Mouse (Mus musculus) limb, embryonic 12.5 days (tissue): ENCODE measurements at regions not wholly inside any gene's neighbourhood (a gene's known extent, or its start where the extent isn't known, plus 50 kb on each side); places are given as distances from the start of the nearest gene placed in this dataset.

Experiments
- ATAC-seq: fragments of 200-750 bp; cut with Nextera tagmentation; 2 replicates; pipeline ENCODE4 v1.8.0; 2017; ENCODE audit warnings: low read depth, moderate TSS enrichment; ENCODE audit not compliant: insufficient number of reproducible peaks, insufficient read depth, low FRiP score, low TSS enrichment
- H3K27ac ChIP-seq: fragments of 300-500 bp; sonication (generic); 2 replicates; pipeline ENCODE4 v1.5.1; 2016; ENCODE audit warnings: mild to moderate bottlenecking, moderate library complexity
- H3K27me3 ChIP-seq: fragments of 300-500 bp; sonication (generic); 2 replicates; pipeline ENCODE4 v1.6.1; 2016; ENCODE audit warnings: mild to moderate bottlenecking, moderate library complexity
- H3K36me3 ChIP-seq: fragments of 300-500 bp; sonication (generic); 2 replicates; pipeline ENCODE4 v1.6.1; 2016; ENCODE audit warnings: mild to moderate bottlenecking, moderate library complexity
- H3K4me1 ChIP-seq: fragments of 300-500 bp; sonication (generic); replicated peaks from 2 replicates; pipeline ENCODE4 v1.6.1; 2016
- H3K4me2 ChIP-seq: fragments of 300-500 bp; sonication (generic); 2 replicates; pipeline ENCODE4 v1.6.1; 2016; ENCODE audit warnings: mild to moderate bottlenecking, moderate library complexity
- H3K4me3 ChIP-seq: fragments of 300-500 bp; sonication (generic); replicated peaks from 2 replicates; pipeline ENCODE4 v1.5.1; 2016; ENCODE audit warnings: mild to moderate bottlenecking
- H3K9ac ChIP-seq: fragments of 300-500 bp; sonication (generic); replicated peaks from 2 replicates; pipeline ENCODE4 v1.6.1; 2016; ENCODE audit warnings: mild to moderate bottlenecking, moderate library complexity
- H3K9me3 ChIP-seq: fragments of 300-500 bp; sonication (generic); 2 replicates; pipeline ENCODE4 v1.6.1; 2016; ENCODE audit warnings: mild to moderate bottlenecking, moderate library complexity
- WGBS: fragments of 180-500 bp; shearing (Covaris S2); methylation state at CpG from one replicate; pipeline ENCODE4 v1.1.7; 2016; 5-methylcytosine and 5-hydroxymethylcytosine counted together

DNA sequence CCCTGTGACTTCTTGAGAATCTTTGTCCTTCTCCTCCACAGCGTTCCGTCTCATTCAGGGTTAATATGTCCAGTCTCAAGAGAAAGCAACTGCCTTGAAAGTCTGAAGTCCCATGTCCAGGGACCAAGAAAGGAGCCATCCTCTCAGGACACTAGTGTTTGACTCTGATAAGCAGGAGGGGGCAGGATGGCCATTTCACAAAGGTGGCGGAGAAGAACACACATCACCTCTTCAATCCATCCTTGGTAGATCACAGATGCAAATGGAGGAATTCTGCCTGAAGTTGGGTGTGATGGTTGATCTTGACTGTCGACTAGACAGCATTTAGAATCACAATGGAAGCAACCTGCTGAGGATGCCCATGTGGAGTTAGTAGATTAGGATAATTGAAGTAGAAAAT, 360.9 kb downstream of the Cd83 start:
- H3K9me3 ChIP-seq = peaks cover 7% of the 10 kb centered on the region; the same call in 1 of the 2 replicates
- no peak overlapping the region for H3K4me3 ChIP-seq
- H3K27me3 ChIP-seq = no peaks in the 10 kb centered on the region
- no peak overlapping the region for H3K27ac ChIP-seq
- no peaks in the 10 kb centered on the region for H3K36me3 ChIP-seq
- no peak overlapping the region for H3K4me2 ChIP-seq
- H3K9ac ChIP-seq = no peak overlapping the region
- 87% methylated on average over 4 of the region's 4 CpGs for WGBS
- ATAC-seq = no peak
- no peaks in the 10 kb centered on the region for H3K4me1 ChIP-seq

GRCm38 (mm10) chr13:44147841-44148240, 363.3 kb downstream of the Cd83 start:
- WGBS = 86% methylated on average over 5 of the region's 5 CpGs
- no peak for ATAC-seq
- Histone ChIP-seq H3K36me3 (no peaks in the 10 kb centered on the region), H3K9ac (no peak overlapping the region), H3K27ac (no peak overlapping the region), H3K9me3 (peaks cover 7% of the 10 kb centered on the region; the same call in 1 of the 2 replicates), H3K27me3 (peaks cover 8% of the 10 kb centered on the region; the same call in 1 of the 2 replicates), H3K4me1 (0 out of 2 replicates have a peak, but pooled peaks cover 2% of the 10 kb centered on the region), H3K4me3 (no peak overlapping the region), H3K4me2 (no peak overlapping the region)

GRCm38 (mm10) chr13:44149499-44149898, 364.9 kb downstream of the Cd83 start:
- no peak overlapping the region for H3K27ac ChIP-seq
- H3K4me3 ChIP-seq = no peak overlapping the region
- ATAC-seq = no peak
- no peak overlapping the region for H3K4me2 ChIP-seq
- WGBS = 88% methylated on average over 3 of the region's 3 CpGs
- peaks cover 7% of the 10 kb centered on the region; the same call in 1 of the 2 replicates for H3K4me1 ChIP-seq
- peaks cover 8% of the 10 kb centered on the region; the same call in 1 of the 2 replicates for H3K27me3 ChIP-seq
- no peak overlapping the region for H3K9ac ChIP-seq
- no peaks in the 10 kb centered on the region for H3K36me3 ChIP-seq
- H3K9me3 ChIP-seq = peaks cover 8% of the 10 kb centered on the region; the same call in 1 of the 2 replicates

- Histone ChIP-seq H3K9me3 (0 out of 2 replicates have a peak, but pooled peaks cover 3% of the 10 kb centered on the region), H3K36me3 (no peaks in the 10 kb centered on the region), H3K9ac (no peak overlapping the region), H3K27ac (no peak overlapping the region), H3K4me1 (peaks cover 7% of the 10 kb centered on the region; the same call in 1 of the 2 replicates), H3K27me3 (peaks cover 8% of the 10 kb centered on the region; the same call in 1 of the 2 replicates), H3K4me2 (no peak overlapping the region), H3K4me3 (no peak overlapping the region)
- no peak for ATAC-seq
- 66% methylated on average over 6 of the region's 6 CpGs for WGBS
These were observed 367.0 kb downstream of the Cd83 start for GRCm38 (mm10) chr13:44151526-44151925.

GRCm38 (mm10) chr13:44152806-44153613, 368.4 kb downstream of the Cd83 start:
- Histone ChIP-seq H3K4me1 (peaks cover 7% of the 10 kb centered on the region; the same call in 1 of the 2 replicates), H3K4me2 (no peak overlapping the region), H3K9me3 (0 out of 2 replicates have a peak, but pooled peaks cover 3% of the 10 kb centered on the region), H3K9ac (no peak overlapping the region), H3K27me3 (peaks cover 8% of the 10 kb centered on the region; the same call in 1 of the 2 replicates), H3K36me3 (no peaks in the 10 kb centered on the region), H3K4me3 (no peak overlapping the region), H3K27ac (0 out of 2 replicates have a peak overlapping the region, but pooled peaks have one; percentile 35)
- no peak for ATAC-seq
- WGBS = 46% methylated on average over 10 of the region's 10 CpGs

GRCm38 (mm10) chr13:44153784-44154183, 369.2 kb downstream of the Cd83 start:
- Histone ChIP-seq H3K4me2 (no peak overlapping the region), H3K9me3 (0 out of 2 replicates have a peak, but pooled peaks cover 3% of the 10 kb centered on the region), H3K36me3 (no peaks in the 10 kb centered on the region), H3K27me3 (peaks cover 8% of the 10 kb centered on the region; the same call in 1 of the 2 replicates), H3K27ac (no peak overlapping the region), H3K9ac (no peak overlapping the region), H3K4me3 (no peak overlapping the region), H3K4me1 (peaks cover 7% of the 10 kb centered on the region; the same call in 1 of the 2 replicates)
- ATAC-seq = no peak
- 93% methylated on average over 5 of the region's 5 CpGs for WGBS

DNA sequence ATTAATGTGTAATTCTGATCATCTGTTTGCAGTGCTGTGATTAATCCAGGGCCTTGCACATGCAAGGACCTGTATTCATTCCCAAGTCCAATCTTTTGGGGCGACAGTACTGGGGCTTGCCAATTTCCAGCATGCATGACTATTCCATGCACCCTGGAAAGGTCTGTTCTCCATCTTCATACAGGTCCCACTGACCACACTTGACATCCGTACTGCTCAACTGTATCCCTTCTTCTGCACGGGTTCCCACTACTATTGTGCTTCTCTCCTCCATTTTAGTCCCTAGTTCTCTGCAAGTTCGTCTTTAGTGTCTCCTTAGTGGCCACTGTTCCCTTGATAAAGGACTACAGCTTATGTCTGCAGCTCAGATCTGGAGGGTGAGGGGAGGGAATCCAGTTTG, 371.4 kb downstream of the Cd83 start:
- Histone ChIP-seq H3K4me2 (no peak overlapping the region), H3K4me1 (peaks cover 7% of the 10 kb centered on the region; the same call in 1 of the 2 replicates), H3K27ac (no peak overlapping the region), H3K4me3 (no peak overlapping the region), H3K36me3 (no peaks in the 10 kb centered on the region), H3K27me3 (peaks cover 8% of the 10 kb centered on the region; the same call in 1 of the 2 replicates), H3K9ac (no peak overlapping the region), H3K9me3 (0 out of 2 replicates have a peak, but pooled peaks cover 3% of the 10 kb centered on the region)
- WGBS = 96% methylated on average over 4 of the region's 4 CpGs
- no peak for ATAC-seq

DNA sequence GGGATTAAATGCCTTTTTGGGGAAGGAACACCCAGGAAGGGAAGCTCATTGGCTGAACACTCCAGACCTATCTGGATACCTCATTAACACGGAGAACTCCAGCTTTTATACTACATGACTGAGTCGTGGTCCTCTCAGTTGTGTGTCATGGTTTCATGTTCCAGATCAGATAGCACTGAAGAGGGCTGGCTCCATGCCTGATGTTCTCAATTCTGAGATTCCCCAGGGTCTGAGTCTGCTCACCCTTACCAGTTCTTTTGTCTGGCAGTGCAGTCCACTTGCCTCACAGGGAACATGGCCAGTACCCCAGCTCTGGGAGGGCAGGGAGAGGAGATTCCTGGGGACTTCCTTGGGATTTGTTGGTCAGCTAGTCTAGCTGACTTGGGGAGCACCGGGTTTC, 372.0 kb downstream of the Cd83 start:
- Histone ChIP-seq H3K4me2 (no peak overlapping the region), H3K9me3 (0 out of 2 replicates have a peak, but pooled peaks cover 3% of the 10 kb centered on the region), H3K27ac (no peak overlapping the region), H3K4me1 (peaks cover 7% of the 10 kb centered on the region; the same call in 1 of the 2 replicates), H3K4me3 (no peak overlapping the region), H3K36me3 (no peaks in the 10 kb centered on the region), H3K27me3 (0 out of 2 replicates have a peak, but pooled peaks cover 2% of the 10 kb centered on the region), H3K9ac (no peak overlapping the region)
- 76% methylated on average over 3 of the region's 3 CpGs for WGBS
- ATAC-seq = no peak

- Histone ChIP-seq H3K4me3 (no peak overlapping the region), H3K9ac (no peak overlapping the region), H3K27me3 (no peaks in the 10 kb centered on the region), H3K36me3 (no peaks in the 10 kb centered on the region), H3K27ac (no peak overlapping the region), H3K4me2 (no peak overlapping the region), H3K9me3 (0 out of 2 replicates have a peak, but pooled peaks cover 3% of the 10 kb centered on the region), H3K4me1 (peaks cover 7% of the 10 kb centered on the region; the same call in 1 of the 2 replicates)
- ATAC-seq = no peak
- WGBS = 74% methylated on average over 4 of the region's 4 CpGs
These were observed 372.7 kb downstream of the Cd83 start for GRCm38 (mm10) chr13:44157236-44157635.

DNA sequence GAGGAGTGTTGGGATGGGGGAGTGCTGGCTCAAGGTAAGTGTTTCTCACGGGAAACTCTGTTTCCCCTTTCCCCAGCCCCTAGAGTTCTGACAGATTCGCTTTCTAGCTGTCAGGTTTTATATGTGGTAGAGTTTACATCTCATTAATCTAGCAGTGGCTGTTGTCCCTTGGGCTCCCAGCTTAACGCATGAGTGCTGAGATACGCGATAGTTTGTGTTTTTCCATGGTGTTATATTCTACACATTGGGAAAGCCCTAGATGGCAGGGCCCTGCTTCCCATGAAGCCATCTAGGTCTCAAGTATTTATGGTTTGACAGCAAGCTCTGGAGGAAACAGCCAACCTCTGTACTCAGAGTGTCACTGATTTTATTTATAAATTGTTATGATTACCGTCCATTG, 373.8 kb downstream of the Cd83 start:
- 0 out of 2 replicates have a peak, but pooled peaks cover 3% of the 10 kb centered on the region for H3K9me3 ChIP-seq
- H3K27ac ChIP-seq = no peak overlapping the region
- no peak overlapping the region for H3K9ac ChIP-seq
- ATAC-seq = no peak
- WGBS = 60% methylated on average over 6 of the region's 6 CpGs
- no peaks in the 10 kb centered on the region for H3K4me1 ChIP-seq
- no peaks in the 10 kb centered on the region for H3K36me3 ChIP-seq
- H3K27me3 ChIP-seq = no peaks in the 10 kb centered on the region
- H3K4me2 ChIP-seq = no peak overlapping the region
- H3K4me3 ChIP-seq = no peak overlapping the region

DNA sequence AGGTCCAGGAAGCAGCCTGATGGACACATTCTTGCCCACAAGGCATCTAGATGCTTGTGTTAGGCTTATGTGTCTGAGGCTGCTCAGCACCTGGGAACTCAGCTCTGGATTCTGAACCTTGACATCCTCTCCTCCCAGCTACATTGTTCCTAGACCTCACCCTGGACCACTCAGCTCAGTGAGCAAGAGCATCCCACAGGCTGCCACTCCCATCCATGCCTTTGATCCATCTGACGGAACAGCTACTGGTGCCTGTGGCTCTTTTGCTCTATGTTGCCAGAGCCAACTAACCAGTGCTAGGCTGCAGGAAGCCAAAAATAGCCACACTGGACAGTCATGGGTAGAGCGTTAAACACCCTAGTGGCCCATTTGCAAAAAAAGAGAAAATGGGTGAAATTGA, 374.8 kb downstream of the Cd83 start:
- Histone ChIP-seq H3K36me3 (no peaks in the 10 kb centered on the region), H3K4me3 (no peak overlapping the region), H3K4me1 (no peaks in the 10 kb centered on the region), H3K9ac (no peak overlapping the region), H3K27me3 (no peaks in the 10 kb centered on the region), H3K9me3 (no peaks in the 10 kb centered on the region), H3K4me2 (no peak overlapping the region), H3K27ac (no peak overlapping the region)
- no peak for ATAC-seq
- 92% methylated on average over 2 of the region's 2 CpGs for WGBS
